Mouse (Mus musculus): ENCODE data around the gene Ltv1. TPM values are rescaled to one million over a fixed set of nuclear protein-coding genes. Genes with fewer than 3 reads are reported as not detected.
A peak's percentile ranks its signal among the peaks of the same experiment; 100 is the strongest.
"Not testable (repeated sequence)": the region's sequence is repeated elsewhere in the genome, so short reads cannot be mapped to it uniquely, and the experiment has no call there.

Ltv1 gene
- polyA plus RNA-seq, 1 experiment from 2014 or later = 60.6 TPM

GRCm38 (mm10) chr10:13213956-13214355, 21.0 kb upstream of the Ltv1 start:
- H3K9ac ChIP-seq = no peak overlapping the region
- ATAC-seq (ENCODE audit: low FRiP score) = no peak
- no peaks in the 10 kb centered on the region for H3K27me3 ChIP-seq
- H3K4me3 ChIP-seq (replicated peaks) = no peak overlapping the region
- no peaks in the 10 kb centered on the region for H3K9me3 ChIP-seq
- peaks cover 6% of the 10 kb centered on the region for H3K4me1 ChIP-seq
- WGBS = 86% methylated on average over 12 of the region's 12 CpGs
- no peaks in the 10 kb centered on the region for H3K36me3 ChIP-seq (replicated peaks)
- no peak overlapping the region for H3K4me2 ChIP-seq
- H3K27ac ChIP-seq = no peak overlapping the region

- 83% methylated on average over 6 of the region's 6 CpGs for WGBS
- no peak for ATAC-seq (ENCODE audit: low FRiP score)
Observed at GRCm38 (mm10) chr10:13212829-13213228, 19.9 kb upstream of the Ltv1 start.

GRCm38 (mm10) chr10:13212326-13212725, 19.4 kb upstream of the Ltv1 start:
- H3K36me3 ChIP-seq (replicated peaks) = no peaks in the 10 kb centered on the region

More at GRCm38 (mm10) chr10:13212829-13213228, 19.9 kb upstream of the Ltv1 start:
- Histone ChIP-seq H3K9me3 (no peaks in the 10 kb centered on the region), H3K27ac (no peak overlapping the region), H3K9ac (no peak overlapping the region), H3K4me1 (peaks cover 6% of the 10 kb centered on the region), H3K36me3 (replicated peaks) (no peaks in the 10 kb centered on the region), H3K4me3 (replicated peaks) (no peak overlapping the region), H3K27me3 (no peaks in the 10 kb centered on the region), H3K4me2 (no peak overlapping the region)

GRCm38 (mm10) chr10:13209930-13210637, 17.1 kb upstream of the Ltv1 start:
- no peaks in the 10 kb centered on the region for H3K9me3 ChIP-seq
- WGBS = 68% methylated on average over 8 of the region's 8 CpGs
- no peaks in the 10 kb centered on the region for H3K27me3 ChIP-seq
- no peak overlapping the region for H3K4me3 ChIP-seq (replicated peaks)
- no peak overlapping the region for H3K27ac ChIP-seq
- no peak overlapping the region for H3K4me2 ChIP-seq
- peaks cover 6% of the 10 kb centered on the region for H3K4me1 ChIP-seq
- H3K36me3 ChIP-seq (replicated peaks) = no peaks in the 10 kb centered on the region
- no peak overlapping the region for H3K9ac ChIP-seq
- ATAC-seq (ENCODE audit: low FRiP score) = no peak

More at GRCm38 (mm10) chr10:13212326-13212725, 19.4 kb upstream of the Ltv1 start:
- Histone ChIP-seq H3K4me2 (no peak overlapping the region), H3K4me3 (replicated peaks) (no peak overlapping the region), H3K4me1 (peaks cover 6% of the 10 kb centered on the region), H3K27me3 (no peaks in the 10 kb centered on the region), H3K27ac (no peak overlapping the region), H3K9ac (no peak overlapping the region), H3K9me3 (no peaks in the 10 kb centered on the region)
- no peak for ATAC-seq (ENCODE audit: low FRiP score)
- WGBS = 60% methylated on average over 9 of the region's 9 CpGs

- ATAC-seq (ENCODE audit: low FRiP score) = no peak
- peaks cover 6% of the 10 kb centered on the region for H3K4me1 ChIP-seq
- no peak overlapping the region for H3K4me2 ChIP-seq
Observed at GRCm38 (mm10) chr10:13209506-13209905, 16.5 kb upstream of the Ltv1 start.

GRCm38 (mm10) chr10:13209061-13209460, 16.1 kb upstream of the Ltv1 start:
- Histone ChIP-seq H3K4me1 (peaks cover 6% of the 10 kb centered on the region), H3K27me3 (no peaks in the 10 kb centered on the region), H3K36me3 (replicated peaks) (no peaks in the 10 kb centered on the region), H3K9me3 (no peaks in the 10 kb centered on the region), H3K4me3 (replicated peaks) (no peak overlapping the region), H3K27ac (no peak overlapping the region), H3K9ac (no peak overlapping the region), H3K4me2 (no peak overlapping the region)
- ATAC-seq (ENCODE audit: low FRiP score) = no peak
- WGBS = 90% methylated on average over 4 of the region's 4 CpGs

More at GRCm38 (mm10) chr10:13209506-13209905, 16.5 kb upstream of the Ltv1 start:
- Histone ChIP-seq H3K27ac (no peak overlapping the region), H3K4me3 (replicated peaks) (no peak overlapping the region), H3K27me3 (no peaks in the 10 kb centered on the region), H3K9ac (no peak overlapping the region), H3K9me3 (no peaks in the 10 kb centered on the region), H3K36me3 (replicated peaks) (no peaks in the 10 kb centered on the region)
- 52% methylated on average over 3 of the region's 3 CpGs for WGBS

- Histone ChIP-seq H3K27me3 (no peaks in the 10 kb centered on the region), H3K27ac (no peak overlapping the region), H3K4me2 (no peak overlapping the region), H3K4me1 (no peaks in the 10 kb centered on the region), H3K9me3 (no peaks in the 10 kb centered on the region), H3K9ac (no peak overlapping the region), H3K4me3 (replicated peaks) (no peak overlapping the region), H3K36me3 (replicated peaks) (no peaks in the 10 kb centered on the region)
- WGBS = 94% methylated on average over 6 of the region's 6 CpGs
- ATAC-seq (ENCODE audit: low FRiP score) = no peak
Observed at GRCm38 (mm10) chr10:13201741-13202293, 8.8 kb upstream of the Ltv1 start.

- 94% methylated on average over 3 of the region's 3 CpGs for WGBS
- no peak overlapping the region for H3K4me2 ChIP-seq
- H3K9ac ChIP-seq = no peak overlapping the region
- no peak for ATAC-seq (ENCODE audit: low FRiP score)
- H3K9me3 ChIP-seq = no peaks in the 10 kb centered on the region
- H3K27ac ChIP-seq = no peak overlapping the region
- H3K36me3 ChIP-seq (replicated peaks) = no peaks in the 10 kb centered on the region
- H3K4me3 ChIP-seq (replicated peaks) = no peak overlapping the region
- H3K4me1 ChIP-seq = no peaks in the 10 kb centered on the region
- no peaks in the 10 kb centered on the region for H3K27me3 ChIP-seq
Observed at GRCm38 (mm10) chr10:13200862-13201261, 7.9 kb upstream of the Ltv1 start.

- no peaks in the 10 kb centered on the region for H3K27me3 ChIP-seq
- H3K4me3 ChIP-seq (replicated peaks) = no peak overlapping the region
- no peaks in the 10 kb centered on the region for H3K4me1 ChIP-seq
- no peaks in the 10 kb centered on the region for H3K36me3 ChIP-seq (replicated peaks)
- WGBS = 92% methylated on average over 1 of the region's 1 CpGs
- no peak overlapping the region for H3K4me2 ChIP-seq
- H3K27ac ChIP-seq = no peak overlapping the region
- no peak overlapping the region for H3K9ac ChIP-seq
- ATAC-seq (ENCODE audit: low FRiP score) = no peak
- no peaks in the 10 kb centered on the region for H3K9me3 ChIP-seq
Observed at GRCm38 (mm10) chr10:13199234-13199633, 6.3 kb upstream of the Ltv1 start.

- 87% methylated on average over 8 of the region's 8 CpGs for WGBS
Observed at GRCm38 (mm10) chr10:13196872-13197507, 4.0 kb upstream of the Ltv1 start.

GRCm38 (mm10) chr10:13193496-13193895, 528 bp upstream of the Ltv1 start:
- Histone ChIP-seq H3K4me2 (peak overlapping the region; percentile 59), H3K36me3 (replicated peaks) (peaks cover 26% of the 10 kb centered on the region), H3K4me3 (replicated peaks) (peak overlapping the region; percentile 92)
- H3K9ac ChIP-seq, H3K27ac ChIP-seq, H3K4me1 ChIP-seq, H3K9me3 ChIP-seq, H3K27me3 ChIP-seq: not testable (repeated sequence)
- ATAC-seq (ENCODE audit: low FRiP score) = peak; percentile 18; the same call in 1 of the 2 replicates
- 89% methylated on average over 7 of the region's 7 CpGs for WGBS

More at GRCm38 (mm10) chr10:13196872-13197507, 4.0 kb upstream of the Ltv1 start:
- Histone ChIP-seq H3K9me3 (no peaks in the 10 kb centered on the region), H3K4me1 (peaks cover 6% of the 10 kb centered on the region), H3K27me3 (no peaks in the 10 kb centered on the region), H3K4me3 (replicated peaks) (no peak overlapping the region), H3K27ac (no peak overlapping the region), H3K9ac (no peak overlapping the region), H3K4me2 (no peak overlapping the region), H3K36me3 (replicated peaks) (no peaks in the 10 kb centered on the region)
- ATAC-seq (ENCODE audit: low FRiP score) = no peak

GRCm38 (mm10) chr10:13189881-13190280, 3.1 kb downstream of the Ltv1 start:
- no peak for ATAC-seq (ENCODE audit: low FRiP score)

More at GRCm38 (mm10) chr10:13189881-13190280, 3.1 kb downstream of the Ltv1 start:
- H3K36me3 ChIP-seq (replicated peaks) = peaks cover 59% of the 10 kb centered on the region
- H3K9me3 ChIP-seq = no peaks in the 10 kb centered on the region
- no peak overlapping the region for H3K4me2 ChIP-seq
- H3K27ac ChIP-seq = no peak overlapping the region
- peaks cover 7% of the 10 kb centered on the region for H3K4me1 ChIP-seq
- H3K4me3 ChIP-seq (replicated peaks) = no peak overlapping the region
- 93% methylated on average over 5 of the region's 5 CpGs for WGBS
- no peaks in the 10 kb centered on the region for H3K27me3 ChIP-seq
- no peak overlapping the region for H3K9ac ChIP-seq

All from forebrain, embryonic 12.5 days (tissue).